Mouse (Mus musculus): ENCODE results near the gene Pdss2. TPM values are rescaled to one million over a fixed set of nuclear protein-coding genes. Genes with fewer than 3 reads are reported as not detected.
"Not testable (repeated sequence)": the region's sequence is repeated elsewhere in the genome, so short reads cannot be mapped to it uniquely, and the experiment has no call there.

Gene Pdss2
- polyA plus RNA-seq, 1 experiment from 2014 or later = 15.1 TPM

- not testable (repeated sequence) for ATAC-seq (replicated peaks; ENCODE audit: low FRiP score)
- 96% methylated on average over 3 of the region's 3 CpGs for WGBS
Observed at GRCm38 (mm10) chr10:43411164-43411563, 189.9 kb downstream of the Pdss2 start.

GRCm38 (mm10) chr10:43417346-43417745 lies 196.1 kb downstream of the Pdss2 start:
- no peaks in the 10 kb centered on the region for H3K4me1 ChIP-seq (replicated peaks; ENCODE audit: control insufficient read depth, insufficient read depth, low read length)
- no peak overlapping the region for H3K4me3 ChIP-seq (ENCODE audit: low read depth, low read length)
- no peaks in the 10 kb centered on the region for H3K36me3 ChIP-seq (ENCODE audit: control insufficient read depth, insufficient read depth, low read length)
- H3K4me2 ChIP-seq (ENCODE audit: low read depth, low read length, severe bottlenecking) = no peak overlapping the region
- H3K27me3 ChIP-seq (ENCODE audit: control insufficient read depth, insufficient read depth, low read length) = no peaks in the 10 kb centered on the region
- H3K9ac ChIP-seq (ENCODE audit: low read length) = no peak overlapping the region
- no peaks in the 10 kb centered on the region for H3K9me3 ChIP-seq (ENCODE audit: control insufficient read depth, low read length)
- DNase-seq (ENCODE audit: low spot score) (no peak), ATAC-seq (replicated peaks; ENCODE audit: low FRiP score) (no peak)
- WGBS = 90% methylated on average over 6 of the region's 6 CpGs
- no peak overlapping the region for H3K27ac ChIP-seq (ENCODE audit: low read depth, low read length)

More at GRCm38 (mm10) chr10:43411164-43411563, 189.9 kb downstream of the Pdss2 start:
- not testable (repeated sequence) for DNase-seq (ENCODE audit: low spot score); H3K4me1 ChIP-seq (replicated peaks; ENCODE audit: control insufficient read depth, insufficient read depth, low read length); H3K4me3 ChIP-seq (ENCODE audit: low read depth, low read length); H3K36me3 ChIP-seq (ENCODE audit: control insufficient read depth, insufficient read depth, low read length); H3K27ac ChIP-seq (ENCODE audit: low read depth, low read length); H3K27me3 ChIP-seq (ENCODE audit: control insufficient read depth, insufficient read depth, low read length); H3K9me3 ChIP-seq (ENCODE audit: control insufficient read depth, low read length); H3K4me2 ChIP-seq (ENCODE audit: low read depth, low read length, severe bottlenecking); H3K9ac ChIP-seq (ENCODE audit: low read length)

- Histone ChIP-seq H3K27me3 (ENCODE audit: control insufficient read depth, insufficient read depth, low read length) (no peaks in the 10 kb centered on the region), H3K9me3 (ENCODE audit: control insufficient read depth, low read length) (no peaks in the 10 kb centered on the region), H3K4me1 (replicated peaks; ENCODE audit: control insufficient read depth, insufficient read depth, low read length) (no peaks in the 10 kb centered on the region), H3K9ac (ENCODE audit: low read length) (no peak overlapping the region), H3K4me3 (ENCODE audit: low read depth, low read length) (no peak overlapping the region), H3K27ac (ENCODE audit: low read depth, low read length) (no peak overlapping the region), H3K36me3 (ENCODE audit: control insufficient read depth, insufficient read depth, low read length) (no peaks in the 10 kb centered on the region), H3K4me2 (ENCODE audit: low read depth, low read length, severe bottlenecking) (no peak overlapping the region)
- ATAC-seq (replicated peaks; ENCODE audit: low FRiP score) = no peak
- WGBS = 82% methylated on average over 22 of the region's 22 CpGs
- no peak for DNase-seq (ENCODE audit: low spot score)
Observed at GRCm38 (mm10) chr10:43420660-43421413, 199.6 kb downstream of the Pdss2 start.

- no peaks in the 10 kb centered on the region for H3K9me3 ChIP-seq (ENCODE audit: control insufficient read depth, low read length)
- no peak overlapping the region for H3K27ac ChIP-seq (ENCODE audit: low read depth, low read length)
- no peaks in the 10 kb centered on the region for H3K4me1 ChIP-seq (replicated peaks; ENCODE audit: control insufficient read depth, insufficient read depth, low read length)
Observed at GRCm38 (mm10) chr10:43422061-43422770, 200.9 kb downstream of the Pdss2 start.

GRCm38 (mm10) chr10:43424545-43424944 lies 203.3 kb downstream of the Pdss2 start:
- ATAC-seq (replicated peaks; ENCODE audit: low FRiP score) = no peak
- H3K9me3 ChIP-seq (ENCODE audit: control insufficient read depth, low read length) = no peaks in the 10 kb centered on the region
- 90% methylated on average over 5 of the region's 5 CpGs for WGBS
- H3K4me2 ChIP-seq (ENCODE audit: low read depth, low read length, severe bottlenecking) = no peak overlapping the region
- H3K27ac ChIP-seq (ENCODE audit: low read depth, low read length) = no peak overlapping the region
- H3K27me3 ChIP-seq (ENCODE audit: control insufficient read depth, insufficient read depth, low read length) = no peaks in the 10 kb centered on the region
- H3K4me3 ChIP-seq (ENCODE audit: low read depth, low read length) = no peak overlapping the region
- H3K36me3 ChIP-seq (ENCODE audit: control insufficient read depth, insufficient read depth, low read length) = no peaks in the 10 kb centered on the region
- no peak overlapping the region for H3K9ac ChIP-seq (ENCODE audit: low read length)
- DNase-seq (ENCODE audit: low spot score) = no peak
- no peaks in the 10 kb centered on the region for H3K4me1 ChIP-seq (replicated peaks; ENCODE audit: control insufficient read depth, insufficient read depth, low read length)

More at GRCm38 (mm10) chr10:43422061-43422770, 200.9 kb downstream of the Pdss2 start:
- H3K36me3 ChIP-seq (ENCODE audit: control insufficient read depth, insufficient read depth, low read length) = no peaks in the 10 kb centered on the region
- H3K4me2 ChIP-seq (ENCODE audit: low read depth, low read length, severe bottlenecking) = no peak overlapping the region
- 84% methylated on average over 15 of the region's 15 CpGs for WGBS
- ATAC-seq (replicated peaks; ENCODE audit: low FRiP score) (no peak), DNase-seq (ENCODE audit: low spot score) (no peak)
- no peak overlapping the region for H3K4me3 ChIP-seq (ENCODE audit: low read depth, low read length)
- no peak overlapping the region for H3K9ac ChIP-seq (ENCODE audit: low read length)
- no peaks in the 10 kb centered on the region for H3K27me3 ChIP-seq (ENCODE audit: control insufficient read depth, insufficient read depth, low read length)

GRCm38 (mm10) chr10:43430606-43431005 lies 209.3 kb downstream of the Pdss2 start:
- H3K27me3 ChIP-seq (ENCODE audit: control insufficient read depth, insufficient read depth, low read length) = no peaks in the 10 kb centered on the region
- no peaks in the 10 kb centered on the region for H3K4me1 ChIP-seq (replicated peaks; ENCODE audit: control insufficient read depth, insufficient read depth, low read length)
- H3K4me3 ChIP-seq (ENCODE audit: low read depth, low read length) = no peak overlapping the region
- no peak overlapping the region for H3K4me2 ChIP-seq (ENCODE audit: low read depth, low read length, severe bottlenecking)
- no peak overlapping the region for H3K9ac ChIP-seq (ENCODE audit: low read length)
- 91% methylated on average over 5 of the region's 5 CpGs for WGBS
- no peaks in the 10 kb centered on the region for H3K36me3 ChIP-seq (ENCODE audit: control insufficient read depth, insufficient read depth, low read length)
- no peak for ATAC-seq (replicated peaks; ENCODE audit: low FRiP score)
- peaks cover 4% of the 10 kb centered on the region; the same call in 1 of the 2 replicates for H3K9me3 ChIP-seq (ENCODE audit: control insufficient read depth, low read length)
- DNase-seq (ENCODE audit: low spot score) = no peak
- H3K27ac ChIP-seq (ENCODE audit: low read depth, low read length) = no peak overlapping the region

GRCm38 (mm10) chr10:43434326-43434725 lies 213.0 kb downstream of the Pdss2 start:
- Histone ChIP-seq H3K9me3 (ENCODE audit: control insufficient read depth, low read length) (peaks cover 4% of the 10 kb centered on the region; the same call in 1 of the 2 replicates), H3K4me2 (ENCODE audit: low read depth, low read length, severe bottlenecking) (no peak overlapping the region), H3K9ac (ENCODE audit: low read length) (no peak overlapping the region), H3K27ac (ENCODE audit: low read depth, low read length) (no peak overlapping the region), H3K27me3 (ENCODE audit: control insufficient read depth, insufficient read depth, low read length) (no peaks in the 10 kb centered on the region), H3K36me3 (ENCODE audit: control insufficient read depth, insufficient read depth, low read length) (no peaks in the 10 kb centered on the region), H3K4me1 (replicated peaks; ENCODE audit: control insufficient read depth, insufficient read depth, low read length) (no peaks in the 10 kb centered on the region; the same call in 1 of the 2 replicates), H3K4me3 (ENCODE audit: low read depth, low read length) (no peak overlapping the region)
- DNase-seq (ENCODE audit: low spot score) (no peak), ATAC-seq (replicated peaks; ENCODE audit: low FRiP score) (no peak)
- 86% methylated on average over 4 of the region's 4 CpGs for WGBS

- no peak for DNase-seq (ENCODE audit: low spot score)
- H3K27me3 ChIP-seq (ENCODE audit: control insufficient read depth, insufficient read depth, low read length) = no peaks in the 10 kb centered on the region
- WGBS = 98% methylated on average over 3 of the region's 3 CpGs
- H3K4me2 ChIP-seq (ENCODE audit: low read depth, low read length, severe bottlenecking) = no peak overlapping the region
- H3K4me3 ChIP-seq (ENCODE audit: low read depth, low read length) = no peak overlapping the region
- H3K36me3 ChIP-seq (ENCODE audit: control insufficient read depth, insufficient read depth, low read length) = no peaks in the 10 kb centered on the region
- H3K27ac ChIP-seq (ENCODE audit: low read depth, low read length) = no peak overlapping the region
- H3K4me1 ChIP-seq (replicated peaks; ENCODE audit: control insufficient read depth, insufficient read depth, low read length) = peaks cover 4% of the 10 kb centered on the region; the same call in 1 of the 2 replicates
- H3K9me3 ChIP-seq (ENCODE audit: control insufficient read depth, low read length) = peaks cover under 1% of the 10 kb centered on the region; the same call in 1 of the 2 replicates
- ATAC-seq (replicated peaks; ENCODE audit: low FRiP score) = no peak
- no peak overlapping the region for H3K9ac ChIP-seq (ENCODE audit: low read length)
Observed at GRCm38 (mm10) chr10:43435757-43436156, 214.5 kb downstream of the Pdss2 start.
